Mouse (Mus musculus): Measurements from ENCODE around the gene Slc9a1. TPM values are rescaled to one million over a fixed set of nuclear protein-coding genes. Genes with fewer than 3 reads are reported as not detected.

Gene Slc9a1
- 8.1 and 10.1 TPM in 2 replicates for polyA plus RNA-seq (2015; fragmentation: Nextera tagmentation; extraction: Ambion mirVana)

DNA sequence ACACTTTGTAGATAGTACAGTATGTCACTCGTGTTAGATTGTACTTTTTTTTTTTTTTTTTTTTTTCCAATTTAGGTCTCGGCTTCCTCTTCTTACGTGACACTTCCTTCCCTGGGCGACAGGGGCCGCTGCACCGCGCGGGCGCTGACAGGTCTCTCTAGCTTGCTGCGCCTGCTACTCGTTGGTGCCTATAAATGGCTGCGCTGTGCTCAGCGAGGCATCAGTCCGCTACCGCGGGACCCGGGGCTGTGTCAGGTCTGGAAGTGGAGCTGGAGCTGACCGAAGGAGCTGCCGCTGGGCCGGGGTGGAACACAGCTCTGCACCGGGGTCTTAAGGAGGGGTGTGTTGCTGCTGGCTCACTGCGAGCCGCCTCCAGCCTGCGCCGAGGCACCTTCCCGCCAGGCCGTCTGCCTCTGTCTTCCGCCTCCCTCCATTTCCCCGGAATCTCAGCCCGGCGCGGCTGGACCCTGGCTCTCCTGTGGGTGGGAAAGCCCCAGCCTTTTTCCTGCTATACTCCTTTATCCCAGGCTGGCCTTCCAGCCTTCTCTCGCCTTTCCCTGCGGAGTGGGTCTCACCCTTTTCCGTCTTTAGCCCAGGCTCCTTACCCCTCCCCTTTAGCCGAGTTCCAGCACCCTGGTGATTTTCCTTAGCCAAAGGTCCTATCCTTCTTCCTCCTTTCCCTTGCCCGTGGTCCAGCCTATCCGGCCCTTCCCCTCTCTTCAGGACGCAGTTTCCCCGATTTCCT, at the start of gene Slc9a1:
TSS of gene Slc9a1 (plus strand) at position 154 of the 745 bp plus-strand sequence.
- H3K4me1 ChIP-seq (replicated peaks), result peaks cover 45% of the 10 kb centered on the region
- no peaks in the 10 kb centered on the region for H3K27me3 ChIP-seq
- H3K27ac ChIP-seq (replicated peaks), result peak within 1 kb of the TSS; percentile 89
- under 1% methylated on average over 40 of the region's 40 CpGs for WGBS
- no peaks in the 10 kb centered on the region for H3K36me3 ChIP-seq
- H3K9ac ChIP-seq, result peak within 1 kb of the TSS; percentile 93
- H3K9me3 ChIP-seq, result no peaks in the 10 kb centered on the region
- ATAC-seq (ENCODE audit: low FRiP score, low read depth), result peak; percentile 94
- peak within 1 kb of the TSS; percentile 85 for H3K4me3 ChIP-seq
- peak within 1 kb of the TSS; percentile 69 for H3K4me2 ChIP-seq

DNA sequence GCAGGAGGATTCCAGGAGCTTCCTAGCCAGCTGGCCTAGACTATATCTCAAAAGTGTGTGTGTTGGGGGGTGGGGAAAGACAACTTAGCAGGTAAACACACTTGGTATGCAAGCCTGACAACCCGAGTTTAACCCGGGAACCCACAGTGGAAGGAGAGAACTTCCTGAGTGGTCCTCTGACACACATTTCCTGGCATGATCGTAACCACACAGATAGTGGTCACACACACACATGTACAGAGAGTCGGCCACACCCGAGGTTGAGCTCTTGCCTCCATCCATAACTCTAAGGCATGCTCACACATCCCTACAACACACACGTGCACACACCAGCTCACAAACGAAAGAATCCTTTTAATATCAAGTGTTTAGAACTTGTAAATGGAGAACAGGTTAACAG, 41.4 kb upstream of the Slc9a1 start:
- no peaks in the 10 kb centered on the region for H3K27me3 ChIP-seq
- H3K4me1 ChIP-seq (replicated peaks), result no peaks in the 10 kb centered on the region
- no peaks in the 10 kb centered on the region for H3K36me3 ChIP-seq
- H3K27ac ChIP-seq (replicated peaks), result no peak overlapping the region
- no peak for ATAC-seq (ENCODE audit: low FRiP score, low read depth)
- no peak overlapping the region for H3K9ac ChIP-seq
- no peak overlapping the region for H3K4me3 ChIP-seq
- no peaks in the 10 kb centered on the region for H3K9me3 ChIP-seq
- WGBS, result 86% methylated on average over 7 of the region's 7 CpGs
- no peak overlapping the region for H3K4me2 ChIP-seq

DNA sequence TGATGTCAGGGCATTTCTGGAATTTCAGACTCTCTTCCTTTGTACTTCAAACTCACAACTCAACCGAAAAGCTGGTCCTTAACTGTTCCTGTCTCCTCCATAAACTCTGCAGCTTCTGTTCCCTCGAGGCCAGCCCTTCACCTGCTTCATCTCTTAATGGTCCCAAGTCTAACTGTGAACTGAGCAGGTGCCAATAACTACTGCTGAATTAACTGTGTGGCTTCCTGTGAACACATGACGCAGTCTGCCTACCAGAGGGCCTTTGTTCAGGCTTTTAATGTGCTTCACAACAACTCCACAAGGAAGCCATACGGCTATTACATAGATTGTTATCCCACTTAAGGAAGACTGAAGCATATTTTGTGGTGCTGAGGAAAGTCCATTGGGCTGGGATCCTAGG, 39.2 kb upstream of the Slc9a1 start:
- 81% methylated on average over 4 of the region's 4 CpGs for WGBS
- Histone ChIP-seq H3K9ac (no peak overlapping the region), H3K36me3 (no peaks in the 10 kb centered on the region), H3K9me3 (no peaks in the 10 kb centered on the region), H3K27me3 (no peaks in the 10 kb centered on the region), H3K4me1 (replicated peaks) (no peaks in the 10 kb centered on the region), H3K27ac (replicated peaks) (no peak overlapping the region), H3K4me3 (no peak overlapping the region), H3K4me2 (no peak overlapping the region)
- ATAC-seq (ENCODE audit: low FRiP score, low read depth), result no peak

DNA sequence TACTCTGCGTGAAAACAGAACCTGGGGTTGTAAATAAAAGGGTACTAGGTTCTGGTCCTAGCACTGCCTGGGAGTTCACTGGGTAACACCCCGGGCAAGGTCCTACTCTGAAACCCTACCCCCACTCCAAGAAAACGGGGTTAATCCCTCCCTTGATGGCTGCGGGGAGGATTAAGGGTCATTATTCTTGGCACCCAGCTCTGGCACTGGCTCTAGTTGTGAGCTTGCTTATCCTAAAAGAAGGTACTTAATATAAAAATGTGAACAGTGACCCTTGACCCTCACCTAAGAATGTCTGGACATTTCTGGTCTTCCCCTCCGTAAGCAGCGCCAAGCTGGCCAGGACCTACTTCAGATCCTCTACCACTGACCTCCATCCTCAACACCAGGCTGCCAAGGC, 36.2 kb upstream of the Slc9a1 start:
- H3K9me3 ChIP-seq, result no peaks in the 10 kb centered on the region
- ATAC-seq (ENCODE audit: low FRiP score, low read depth), result no peak
- no peaks in the 10 kb centered on the region for H3K36me3 ChIP-seq
- H3K4me2 ChIP-seq, result no peak overlapping the region
- H3K4me3 ChIP-seq, result no peak overlapping the region
- peaks cover 13% of the 10 kb centered on the region for H3K4me1 ChIP-seq (replicated peaks)
- WGBS, result 66% methylated on average over 6 of the region's 6 CpGs
- H3K27ac ChIP-seq (replicated peaks), result no peak overlapping the region
- H3K27me3 ChIP-seq, result no peaks in the 10 kb centered on the region
- H3K9ac ChIP-seq, result no peak overlapping the region

DNA sequence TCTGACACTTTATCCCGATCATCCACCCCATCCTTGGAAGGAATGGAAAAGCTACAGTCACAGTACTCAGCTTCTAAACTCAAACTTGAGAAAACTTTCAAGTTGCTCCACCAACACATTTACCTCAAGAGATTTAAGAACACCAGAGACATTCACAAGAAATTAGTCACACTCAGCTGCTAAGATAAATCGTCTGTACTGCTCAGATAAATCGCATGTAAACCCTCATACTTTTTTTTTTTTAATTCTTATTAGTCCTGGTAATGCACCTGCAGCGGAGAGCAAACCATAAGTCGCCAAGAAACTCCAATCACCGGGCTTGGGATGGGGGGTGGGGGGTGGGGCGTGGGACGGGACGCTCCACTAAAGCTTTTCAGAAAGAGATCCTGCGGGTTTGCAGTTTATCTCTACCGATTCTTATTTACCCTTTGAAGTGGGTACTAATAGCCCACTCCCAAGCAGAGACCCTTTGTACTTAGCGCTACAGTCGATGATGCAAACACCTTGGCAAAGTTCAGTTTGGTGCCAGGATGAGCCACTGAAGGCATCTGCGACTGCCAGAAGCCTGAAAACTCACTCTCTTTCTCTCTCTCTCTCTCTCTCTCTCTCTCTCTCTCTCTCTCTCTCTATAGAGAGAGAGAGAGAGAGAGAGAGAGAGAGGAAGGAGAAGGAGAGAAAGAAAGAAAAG, 31.5 kb upstream of the Slc9a1 start:
- Histone ChIP-seq H3K27me3 (0 out of 2 replicates have a peak, but pooled peaks cover 7% of the 10 kb centered on the region), H3K4me1 (replicated peaks) (peaks cover 19% of the 10 kb centered on the region), H3K4me2 (peak overlapping the region; percentile 77), H3K9me3 (no peaks in the 10 kb centered on the region), H3K9ac (peak overlapping the region; percentile 86), H3K36me3 (no peaks in the 10 kb centered on the region), H3K4me3 (peak overlapping the region; percentile 96), H3K27ac (replicated peaks) (peak overlapping the region; percentile 84; the same call in 1 of the 2 replicates)
- ATAC-seq (ENCODE audit: low FRiP score, low read depth), result no peak
- WGBS, result 12% methylated on average over 14 of the region's 14 CpGs

DNA sequence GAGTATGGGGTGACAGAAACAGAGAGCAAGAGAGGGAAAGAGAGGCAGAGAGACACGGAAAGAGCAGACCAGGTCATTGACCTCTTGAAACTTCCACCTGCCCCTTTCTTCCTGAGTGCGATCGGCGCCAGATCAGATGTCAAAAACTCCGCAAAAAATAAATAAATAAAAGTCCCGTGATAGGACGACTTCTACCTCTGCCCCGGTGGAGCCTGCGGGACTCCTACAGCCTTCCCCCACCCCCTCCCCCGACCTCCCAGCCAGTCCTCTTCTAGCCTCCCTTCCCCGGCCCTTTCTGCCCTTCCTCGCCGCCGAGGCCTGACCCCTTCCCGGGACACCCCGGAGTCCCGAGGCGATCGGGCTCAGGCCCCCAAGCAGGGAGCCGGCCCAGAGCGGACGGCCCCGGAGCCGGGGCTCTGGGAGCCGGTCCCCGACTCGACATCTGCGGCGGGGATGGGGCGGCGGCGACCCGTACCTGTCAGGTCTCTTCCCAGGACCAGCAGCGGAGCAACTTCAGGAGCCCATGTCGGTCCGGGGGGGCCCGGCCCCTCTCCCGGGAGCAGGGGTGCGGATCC, 30.9 kb upstream of the Slc9a1 start:
- ATAC-seq (ENCODE audit: low FRiP score, low read depth), result no peak; the same call in 1 of the 2 replicates

DNA sequence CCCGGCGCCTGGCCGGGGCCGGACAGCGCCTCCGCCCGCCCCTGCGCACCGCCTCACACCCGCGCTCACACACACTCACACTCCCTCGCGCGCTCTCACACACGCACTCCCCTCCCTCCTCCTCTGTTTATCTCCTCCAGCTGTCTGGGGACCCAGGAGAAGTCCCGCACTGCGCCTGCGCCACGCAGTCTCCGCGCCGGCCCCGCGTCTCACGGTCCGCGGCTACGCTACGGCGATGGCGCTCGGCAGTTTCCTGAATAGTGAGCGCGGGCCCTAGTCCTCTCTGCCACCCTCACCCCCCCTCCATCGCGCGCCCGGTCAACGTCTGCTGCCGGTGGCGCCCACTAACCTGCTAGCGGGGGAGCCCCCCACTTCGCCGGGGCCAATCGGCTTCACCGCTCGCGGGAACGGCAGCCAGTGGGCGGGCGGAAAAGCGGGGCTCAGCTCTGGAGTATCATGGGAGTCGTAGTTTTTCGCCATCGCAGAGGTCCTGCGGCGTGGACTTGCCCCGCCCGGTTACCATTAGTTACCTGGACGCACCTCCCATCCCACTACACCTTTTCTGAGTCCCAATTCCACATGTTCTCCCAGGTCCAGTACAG, 30.3 kb upstream of the Slc9a1 start:
- peak overlapping the region; percentile 86 for H3K9ac ChIP-seq
- H3K36me3 ChIP-seq, result no peaks in the 10 kb centered on the region
- peak; percentile 98 for ATAC-seq (ENCODE audit: low FRiP score, low read depth)
- no peaks in the 10 kb centered on the region for H3K9me3 ChIP-seq
- H3K4me1 ChIP-seq (replicated peaks), result peaks cover 19% of the 10 kb centered on the region
- WGBS, result 0% methylated on average over 51 of the region's 60 CpGs
- H3K27ac ChIP-seq (replicated peaks), result peak overlapping the region; percentile 84
- H3K4me3 ChIP-seq, result peak overlapping the region; percentile 96
- 0 out of 2 replicates have a peak, but pooled peaks cover 7% of the 10 kb centered on the region for H3K27me3 ChIP-seq
- peak overlapping the region; percentile 77 for H3K4me2 ChIP-seq

More for the DNA sequence above, 30.9 kb upstream of the Slc9a1 start:
- Histone ChIP-seq H3K4me1 (replicated peaks) (peaks cover 19% of the 10 kb centered on the region), H3K27ac (replicated peaks) (peak overlapping the region; percentile 84), H3K36me3 (no peaks in the 10 kb centered on the region), H3K9ac (peak overlapping the region; percentile 86), H3K9me3 (no peaks in the 10 kb centered on the region), H3K27me3 (0 out of 2 replicates have a peak, but pooled peaks cover 7% of the 10 kb centered on the region), H3K4me2 (peak overlapping the region; percentile 77), H3K4me3 (peak overlapping the region; percentile 96)
- WGBS, result under 1% methylated on average over 30 of the region's 39 CpGs

DNA sequence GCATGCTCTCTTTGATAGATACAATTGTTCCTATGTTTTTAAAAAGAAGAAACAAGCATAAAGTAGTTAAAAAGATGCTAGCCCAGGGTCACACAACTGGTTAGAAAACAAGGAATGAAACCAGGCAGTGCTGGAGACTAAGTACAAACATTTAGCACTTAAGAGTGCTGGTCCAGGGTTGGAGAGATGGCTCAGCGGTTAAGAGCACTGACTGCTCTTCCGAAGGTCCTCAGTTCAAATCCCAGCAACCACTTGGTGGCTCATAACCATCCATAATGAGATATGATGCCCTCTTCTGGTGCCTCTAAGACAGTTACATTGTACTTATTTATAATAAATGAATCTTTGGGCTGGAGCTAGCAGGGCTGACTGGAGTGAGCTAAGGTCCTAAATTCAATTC, 29.3 kb upstream of the Slc9a1 start:
- WGBS, result 82% methylated on average over 2 of the region's 2 CpGs

DNA sequence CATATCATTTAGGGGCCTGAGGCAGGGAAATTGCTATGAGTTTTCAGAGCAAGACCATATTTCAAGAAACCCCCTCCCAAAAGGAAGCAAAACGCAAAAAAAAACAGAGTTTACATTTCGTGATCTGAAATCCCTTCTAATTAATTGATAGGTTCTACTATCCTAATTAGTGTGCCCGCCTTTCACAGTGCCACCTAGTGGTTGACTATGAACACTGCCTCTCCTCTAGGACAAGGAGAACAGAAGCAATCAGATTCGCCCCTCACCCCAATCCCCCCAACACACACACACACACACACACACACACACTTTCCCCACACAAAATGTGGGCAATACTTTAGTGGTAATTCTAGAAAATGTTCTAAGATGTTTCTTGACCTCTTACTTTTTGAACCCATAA, 25.4 kb upstream of the Slc9a1 start:
- 10% methylated on average over 4 of the region's 4 CpGs for WGBS
- Histone ChIP-seq H3K27ac (replicated peaks) (no peak overlapping the region), H3K4me1 (replicated peaks) (peaks cover 4% of the 10 kb centered on the region; the same call in 1 of the 2 replicates), H3K9ac (no peak overlapping the region), H3K4me2 (no peak overlapping the region), H3K27me3 (0 out of 2 replicates have a peak, but pooled peaks cover 7% of the 10 kb centered on the region), H3K9me3 (no peaks in the 10 kb centered on the region), H3K4me3 (no peak overlapping the region), H3K36me3 (no peaks in the 10 kb centered on the region)
- ATAC-seq (ENCODE audit: low FRiP score, low read depth), result no peak

More for the DNA sequence above, 29.3 kb upstream of the Slc9a1 start:
- 0 out of 2 replicates have a peak, but pooled peaks cover 7% of the 10 kb centered on the region for H3K27me3 ChIP-seq
- no peak for ATAC-seq (ENCODE audit: low FRiP score, low read depth)
- H3K36me3 ChIP-seq, result no peaks in the 10 kb centered on the region
- no peaks in the 10 kb centered on the region for H3K9me3 ChIP-seq
- peaks cover 19% of the 10 kb centered on the region for H3K4me1 ChIP-seq (replicated peaks)
- no peak overlapping the region for H3K4me3 ChIP-seq
- no peak overlapping the region for H3K9ac ChIP-seq
- H3K4me2 ChIP-seq, result no peak overlapping the region
- no peak overlapping the region for H3K27ac ChIP-seq (replicated peaks)

DNA sequence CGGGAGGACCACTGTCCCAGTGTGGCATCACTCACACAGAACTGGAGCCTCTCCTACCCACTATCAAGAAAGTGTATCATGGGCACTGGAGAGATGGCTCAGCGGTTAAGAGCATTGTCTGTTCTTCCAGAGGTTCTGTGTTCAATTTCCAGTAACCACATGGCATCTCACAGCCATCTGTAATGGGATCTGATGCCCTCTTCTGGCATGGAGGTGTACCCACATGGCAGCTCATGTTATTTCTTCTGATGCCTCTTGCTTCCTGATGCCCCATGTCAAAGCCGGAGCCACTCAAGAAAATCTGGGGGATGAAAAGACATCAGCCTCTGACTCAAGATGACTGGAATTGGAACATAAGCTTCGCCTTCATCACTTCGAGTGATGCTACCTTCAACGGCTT, 23.8 kb upstream of the Slc9a1 start:
- H3K27ac ChIP-seq (replicated peaks), result no peak overlapping the region
- 0 out of 2 replicates have a peak, but pooled peaks cover 6% of the 10 kb centered on the region for H3K27me3 ChIP-seq
- H3K4me3 ChIP-seq, result no peak overlapping the region
- no peak overlapping the region for H3K9ac ChIP-seq
- no peaks in the 10 kb centered on the region for H3K36me3 ChIP-seq
- no peak for ATAC-seq (ENCODE audit: low FRiP score, low read depth)
- no peak overlapping the region for H3K4me2 ChIP-seq
- WGBS, result 88% methylated on average over 6 of the region's 6 CpGs
- no peaks in the 10 kb centered on the region for H3K9me3 ChIP-seq
- H3K4me1 ChIP-seq (replicated peaks), result no peaks in the 10 kb centered on the region

DNA sequence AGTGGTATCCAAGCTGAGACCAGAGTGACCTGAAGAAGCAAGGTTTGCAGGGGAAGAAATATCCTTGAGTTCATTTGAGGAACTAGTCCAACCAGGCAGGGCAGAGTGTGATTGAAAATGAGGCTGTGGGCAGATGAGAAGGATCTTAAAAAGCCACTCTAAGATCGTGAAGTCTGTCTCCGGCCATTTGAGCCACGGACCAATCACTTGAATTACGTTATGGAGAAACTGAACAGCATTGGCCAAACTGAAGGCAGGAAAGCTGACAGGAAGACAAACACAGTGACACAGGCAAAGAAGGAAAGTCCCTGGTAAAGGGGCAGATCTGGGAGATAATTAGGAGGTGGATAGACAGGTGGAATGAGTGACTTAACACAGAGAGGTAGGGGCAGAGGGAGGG, 22.9 kb upstream of the Slc9a1 start:
- 92% methylated on average over 4 of the region's 4 CpGs for WGBS
- Histone ChIP-seq H3K4me2 (no peak overlapping the region), H3K9ac (no peak overlapping the region), H3K36me3 (no peaks in the 10 kb centered on the region), H3K27me3 (no peaks in the 10 kb centered on the region), H3K4me1 (replicated peaks) (no peaks in the 10 kb centered on the region), H3K4me3 (no peak overlapping the region), H3K9me3 (no peaks in the 10 kb centered on the region), H3K27ac (replicated peaks) (no peak overlapping the region)
- no peak for ATAC-seq (ENCODE audit: low FRiP score, low read depth)

All from hindbrain, embryonic 15.5 days (tissue).